Mouse (Mus musculus): ENCODE measurements around the gene Igf1. TPM values are rescaled to one million over a fixed set of nuclear protein-coding genes. Genes with fewer than 3 reads are reported as not detected.

The Igf1 gene
- total RNA-seq (2014; rRNA removed), result 11.5 and 15.0 TPM in 2 replicates
- polyA plus RNA-seq (2015; fragmentation: Nextera tagmentation; extraction: Ambion mirVana), result 13.1 and 13.3 TPM in 2 replicates

GRCm38 (mm10) chr10:87858013-87858806 lies at the start of gene Igf1:
Gene Igf1 (plus strand): TSS chr10:87858265.
- no peak for DNase-seq (ENCODE audit: low spot score)
- ATAC-seq (ENCODE audit: low FRiP score), result peak; percentile 33; the same call in 1 of the 2 replicates
- Histone ChIP-seq H3K9me3 (ENCODE audit: low read length) (no peaks in the 10 kb centered on the region), H3K4me3 (ENCODE audit: low read depth, low read length) (peak within 1 kb of the TSS; percentile 43; the same call in 1 of the 2 replicates), H3K27me3 (ENCODE audit: insufficient read depth, low read length) (no peaks in the 10 kb centered on the region), H3K4me2 (ENCODE audit: low read depth, low read length, poor library complexity, severe bottlenecking) (peak within 1 kb of the TSS; percentile 78), H3K36me3 (ENCODE audit: insufficient read depth, low read length) (no peaks in the 10 kb centered on the region), H3K27ac (ENCODE audit: low read depth, low read length) (peak within 1 kb of the TSS; percentile 38; the same call in 1 of the 2 replicates), H3K4me1 (ENCODE audit: insufficient read depth, low read length) (peaks cover 13% of the 10 kb centered on the region; the same call in 1 of the 2 replicates), H3K9ac (replicated peaks; ENCODE audit: low read length, poor library complexity, severe bottlenecking) (no peak within 1 kb of the TSS; the same call in 1 of the 2 replicates)
- no peak for TF ChIP-seq CTCF (IDR thresholded peaks at IDR 0.05)
- WGBS, result 29% methylated on average over 5 of the region's 5 CpGs

DNA sequence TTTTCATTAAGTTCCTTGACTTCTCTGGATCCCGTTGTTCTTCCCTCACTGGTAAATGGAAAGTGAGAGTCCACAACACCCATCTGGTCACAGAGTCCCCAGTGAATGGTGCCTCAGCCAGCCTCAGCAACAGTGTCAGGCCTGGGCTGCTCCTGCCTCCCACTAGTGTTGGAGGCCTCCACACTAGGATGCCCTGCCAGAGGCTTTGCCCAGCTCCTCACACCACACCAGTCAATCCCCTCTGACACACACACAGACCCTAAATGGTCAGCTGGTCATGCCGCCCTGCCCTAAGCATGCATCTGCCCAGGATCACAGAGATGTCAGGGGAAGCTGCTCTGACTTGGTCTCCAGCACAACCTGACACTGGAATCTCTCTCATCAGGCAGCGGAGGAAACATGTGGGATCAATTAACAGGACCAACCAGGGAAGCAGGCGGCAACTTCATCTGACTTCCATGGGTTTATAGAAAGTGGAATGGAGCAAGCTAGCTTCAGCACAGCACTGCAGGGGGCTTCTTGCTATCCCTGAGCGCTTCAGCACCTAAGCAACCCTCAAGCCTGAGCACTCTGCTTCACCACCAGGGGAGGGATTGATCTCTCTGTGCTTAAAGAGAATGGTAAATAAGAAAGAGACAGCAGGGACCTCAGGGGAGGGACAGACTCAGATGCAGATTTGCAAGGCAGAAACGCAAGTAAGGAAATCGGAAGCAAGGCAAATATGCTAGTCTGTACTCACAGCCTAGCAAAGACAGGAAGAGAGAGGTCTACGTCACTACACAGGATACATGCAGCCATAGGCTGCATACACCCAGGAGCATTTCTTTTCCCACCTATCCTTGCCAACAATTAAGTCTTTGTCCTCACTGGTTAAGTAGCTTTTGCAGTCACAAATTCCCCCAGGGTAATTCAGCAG lies 45.6 kb upstream of the Igf1 start:
- H3K4me2 ChIP-seq (ENCODE audit: low read depth, low read length, poor library complexity, severe bottlenecking), result peak overlapping the region; percentile 4; the same call in 1 of the 2 replicates
- H3K9ac ChIP-seq (replicated peaks; ENCODE audit: low read length, poor library complexity, severe bottlenecking), result no peak overlapping the region
- WGBS, result 22% methylated on average over 8 of the region's 8 CpGs
- no peaks in the 10 kb centered on the region for H3K9me3 ChIP-seq (ENCODE audit: low read length)
- H3K4me3 ChIP-seq (ENCODE audit: low read depth, low read length), result no peak overlapping the region
- DNase-seq (ENCODE audit: low spot score) (peak; percentile 15), ATAC-seq (ENCODE audit: low FRiP score) (peak; percentile 79)
- H3K4me1 ChIP-seq (ENCODE audit: insufficient read depth, low read length), result no peaks in the 10 kb centered on the region
- TF ChIP-seq CTCF (IDR thresholded peaks at IDR 0.05), result peak; percentile 48
- H3K36me3 ChIP-seq (ENCODE audit: insufficient read depth, low read length), result no peaks in the 10 kb centered on the region
- no peaks in the 10 kb centered on the region for H3K27me3 ChIP-seq (ENCODE audit: insufficient read depth, low read length)
- no peak overlapping the region for H3K27ac ChIP-seq (ENCODE audit: low read depth, low read length)

GRCm38 (mm10) chr10:87813073-87813590 lies 44.9 kb upstream of the Igf1 start:
- no peak for TF ChIP-seq CTCF (IDR thresholded peaks at IDR 0.05)
- ATAC-seq (ENCODE audit: low FRiP score) (peak; percentile 64), DNase-seq (ENCODE audit: low spot score) (peak; percentile 58)
- H3K4me1 ChIP-seq (ENCODE audit: insufficient read depth, low read length), result no peaks in the 10 kb centered on the region
- H3K4me3 ChIP-seq (ENCODE audit: low read depth, low read length), result no peak overlapping the region
- no peaks in the 10 kb centered on the region for H3K36me3 ChIP-seq (ENCODE audit: insufficient read depth, low read length)
- H3K9me3 ChIP-seq (ENCODE audit: low read length), result no peaks in the 10 kb centered on the region
- H3K4me2 ChIP-seq (ENCODE audit: low read depth, low read length, poor library complexity, severe bottlenecking), result no peak overlapping the region; the same call in 1 of the 2 replicates
- H3K27ac ChIP-seq (ENCODE audit: low read depth, low read length), result no peak overlapping the region
- WGBS, result 17% methylated on average over 3 of the region's 3 CpGs
- H3K9ac ChIP-seq (replicated peaks; ENCODE audit: low read length, poor library complexity, severe bottlenecking), result no peak overlapping the region
- H3K27me3 ChIP-seq (ENCODE audit: insufficient read depth, low read length), result no peaks in the 10 kb centered on the region

- no peaks in the 10 kb centered on the region for H3K36me3 ChIP-seq (ENCODE audit: insufficient read depth, low read length)
- H3K9me3 ChIP-seq (ENCODE audit: low read length), result no peaks in the 10 kb centered on the region
- no peak overlapping the region for H3K9ac ChIP-seq (replicated peaks; ENCODE audit: low read length, poor library complexity, severe bottlenecking)
- H3K4me3 ChIP-seq (ENCODE audit: low read depth, low read length), result no peak overlapping the region
- no peaks in the 10 kb centered on the region for H3K4me1 ChIP-seq (ENCODE audit: insufficient read depth, low read length)
- DNase-seq (ENCODE audit: low spot score) (no peak), ATAC-seq (ENCODE audit: low FRiP score) (no peak)
- H3K4me2 ChIP-seq (ENCODE audit: low read depth, low read length, poor library complexity, severe bottlenecking), result no peak overlapping the region
- H3K27ac ChIP-seq (ENCODE audit: low read depth, low read length), result no peak overlapping the region
- no peak for TF ChIP-seq CTCF (IDR thresholded peaks at IDR 0.05)
- H3K27me3 ChIP-seq (ENCODE audit: insufficient read depth, low read length), result no peaks in the 10 kb centered on the region
- WGBS, result 40% methylated on average over 4 of the region's 4 CpGs
These were observed 41.2 kb upstream of the Igf1 start for GRCm38 (mm10) chr10:87816861-87817260.

DNA sequence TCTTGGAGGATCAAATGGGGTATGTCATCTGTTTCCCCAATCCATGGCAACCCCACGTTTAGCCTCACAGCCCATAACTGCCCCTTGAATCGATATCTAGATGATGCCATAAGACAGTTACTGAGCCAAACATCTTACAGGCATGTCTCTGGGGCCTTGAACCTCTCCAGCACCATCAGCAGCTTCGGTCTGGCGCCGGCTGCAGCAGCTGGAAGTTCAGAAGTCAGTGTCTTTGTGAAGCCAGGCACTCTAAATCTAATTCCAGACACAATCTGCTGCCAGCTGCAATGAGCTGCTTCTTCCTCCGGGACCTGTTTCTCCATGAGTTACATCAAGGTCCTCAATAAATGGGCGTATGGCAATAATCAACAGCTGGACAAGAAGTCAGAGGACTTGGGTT lies 40.3 kb upstream of the Igf1 start:
- Histone ChIP-seq H3K27me3 (ENCODE audit: insufficient read depth, low read length) (no peaks in the 10 kb centered on the region), H3K4me3 (ENCODE audit: low read depth, low read length) (no peak overlapping the region), H3K27ac (ENCODE audit: low read depth, low read length) (no peak overlapping the region), H3K4me1 (ENCODE audit: insufficient read depth, low read length) (no peaks in the 10 kb centered on the region), H3K4me2 (ENCODE audit: low read depth, low read length, poor library complexity, severe bottlenecking) (no peak overlapping the region), H3K9ac (replicated peaks; ENCODE audit: low read length, poor library complexity, severe bottlenecking) (no peak overlapping the region), H3K9me3 (ENCODE audit: low read length) (no peaks in the 10 kb centered on the region), H3K36me3 (ENCODE audit: insufficient read depth, low read length) (no peaks in the 10 kb centered on the region)
- ATAC-seq (ENCODE audit: low FRiP score) (no peak), DNase-seq (ENCODE audit: low spot score) (no peak)
- no peak for TF ChIP-seq CTCF (IDR thresholded peaks at IDR 0.05)
- WGBS, result 87% methylated on average over 7 of the region's 7 CpGs
